ENCODE assay signal across 8 mouse cellular contexts in the genomic region with DNA sequence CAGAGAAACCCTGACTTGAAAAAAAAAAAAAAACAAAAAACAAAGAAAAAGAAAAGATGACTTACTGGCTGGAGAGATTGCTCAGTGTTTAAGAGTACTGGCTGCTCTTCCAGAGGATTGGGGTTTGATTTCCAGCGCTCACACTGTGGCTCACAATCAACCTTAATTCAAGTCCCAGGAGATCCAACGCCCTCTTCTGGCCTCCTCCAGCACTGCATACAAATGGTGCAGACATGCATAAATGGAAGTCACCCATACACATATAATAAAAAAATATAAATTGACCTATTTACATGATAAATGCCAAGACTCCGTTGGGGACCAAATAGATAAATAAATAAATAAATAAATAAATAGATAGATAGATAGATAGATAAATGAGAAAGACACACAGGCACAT. TPM values are rescaled to one million over a fixed set of nuclear protein-coding genes. Genes with fewer than 3 reads are reported as not detected.
A peak's percentile ranks its signal among the peaks of the same experiment; 100 is the strongest.
DNase-seq lines count a peak whose midpoint lies in the region; ATAC-seq and TF ChIP-seq lines count a peak whose summit lies in the region.

No protein-coding gene starts in this region.

- H3K9ac ChIP-seq in heart, embryonic 15.5 days = no peak overlapping the region
- H3K9ac ChIP-seq in embryonic facial prominence, embryonic 15.5 days = no peak overlapping the region
- H3K9ac ChIP-seq in limb, embryonic 15.5 days = no peak overlapping the region

- H3K36me3 ChIP-seq in heart, embryonic 15.5 days = peaks cover 12% of the 10 kb centered on the region
- H3K36me3 ChIP-seq in E14TG2a.4 (ENCODE audit: insufficient read depth, low read length) = peaks cover 47% of the 10 kb centered on the region
- peaks cover 23% of the 10 kb centered on the region for H3K36me3 ChIP-seq in embryonic facial prominence, embryonic 15.5 days
- H3K36me3 ChIP-seq in limb, embryonic 15.5 days = peaks cover 30% of the 10 kb centered on the region

- 58% methylated on average over 3 of the region's 3 CpGs for WGBS in heart, embryonic 15.5 days
- WGBS in embryonic facial prominence, embryonic 15.5 days = 70% methylated on average over 3 of the region's 3 CpGs
- 55% methylated on average over 3 of the region's 3 CpGs for WGBS in limb, embryonic 15.5 days

- no peak for ATAC-seq in heart, embryonic 15.5 days (replicated peaks; ENCODE audit: insufficient number of reproducible peaks, insufficient read depth, low FRiP score, low read depth)
- ATAC-seq in embryonic facial prominence, embryonic 15.5 days (ENCODE audit: insufficient number of reproducible peaks, low FRiP score, low TSS enrichment, low read depth) = no peak
- no peak for ATAC-seq in limb, embryonic 15.5 days (ENCODE audit: insufficient number of reproducible peaks, low FRiP score, low TSS enrichment, low read depth)
- no peak for ATAC-seq in erythroid progenitor cell, adult 5-6 weeks (replicated peaks; ENCODE audit: low FRiP score, poor library complexity, severe bottlenecking)

- peak overlapping the region; percentile 90 for H3K4me3 ChIP-seq in heart, embryonic 15.5 days
- peak overlapping the region; percentile 98 for H3K4me3 ChIP-seq in E14TG2a.4 (replicated peaks; ENCODE audit: low read length)
- peak overlapping the region; percentile 100 for H3K4me3 ChIP-seq in embryonic facial prominence, embryonic 15.5 days (replicated peaks)
- peak overlapping the region; percentile 100 for H3K4me3 ChIP-seq in limb, embryonic 15.5 days

- peak; percentile 69 for TF ChIP-seq CTCF in E14TG2a.4 (conservative IDR thresholded peaks at IDR 0.05; ENCODE audit: low read length)

- H3K27me3 ChIP-seq in heart, embryonic 15.5 days = peaks cover 10% of the 10 kb centered on the region; the same call in 1 of the 2 replicates
- no peaks in the 10 kb centered on the region for H3K27me3 ChIP-seq in E14TG2a.4 (ENCODE audit: insufficient read depth, low read length)
- no peaks in the 10 kb centered on the region for H3K27me3 ChIP-seq in embryonic facial prominence, embryonic 15.5 days
- no peaks in the 10 kb centered on the region; the same call in 1 of the 2 replicates for H3K27me3 ChIP-seq in limb, embryonic 15.5 days

- DNase-seq in heart, postnatal 36 days = no peak
- DNase-seq in right cerebral cortex, postnatal 4 days = no peak
- no peak for DNase-seq in frontal cortex, postnatal 36 days (ENCODE audit: low spot score in 2 of 2)

- H3K4me2 ChIP-seq in heart, embryonic 15.5 days = peak overlapping the region; percentile 79
- peak overlapping the region; percentile 80 for H3K4me2 ChIP-seq in embryonic facial prominence, embryonic 15.5 days (replicated peaks)
- no peak overlapping the region for H3K4me2 ChIP-seq in limb, embryonic 15.5 days

- intact Hi-C loops in heart, postnatal 36 days (cut with DNase I) = no loop called here

- H3K9me3 ChIP-seq in heart, embryonic 15.5 days (replicated peaks) = no peaks in the 10 kb centered on the region
- no peaks in the 10 kb centered on the region for H3K9me3 ChIP-seq in E14TG2a.4 (ENCODE audit: low read length)
- H3K9me3 ChIP-seq in embryonic facial prominence, embryonic 15.5 days (replicated peaks) = no peaks in the 10 kb centered on the region
- H3K9me3 ChIP-seq in limb, embryonic 15.5 days = no peaks in the 10 kb centered on the region

- H3K4me1 ChIP-seq in heart, embryonic 15.5 days (replicated peaks) = peaks cover 10% of the 10 kb centered on the region
- H3K4me1 ChIP-seq in E14TG2a.4 (replicated peaks; ENCODE audit: low read depth, low read length) = peaks cover 70% of the 10 kb centered on the region
- peaks cover 7% of the 10 kb centered on the region for H3K4me1 ChIP-seq in embryonic facial prominence, embryonic 15.5 days
- H3K4me1 ChIP-seq in limb, embryonic 15.5 days = peaks cover 9% of the 10 kb centered on the region

- no peak overlapping the region for H3K27ac ChIP-seq in heart, embryonic 15.5 days
- no peak overlapping the region for H3K27ac ChIP-seq in embryonic facial prominence, embryonic 15.5 days (replicated peaks)
- H3K27ac ChIP-seq in limb, embryonic 15.5 days = no peak overlapping the region

RNA-seq across cellular contexts. Expression of a gene that starts 1.4 kb away (rescaled TPM):
- 11.2 and 12.6 TPM in 2 replicates for polyA plus RNA-seq in heart, embryonic 15.5 days (2015; fragmentation: Nextera tagmentation; extraction: Ambion mirVana)
- 1 to 10 TPM; 7.1 to 8.0 TPM for total RNA-seq in heart, postnatal 36 days (2021)
- polyA plus RNA-seq in embryonic facial prominence, embryonic 15.5 days (2015; fragmentation: Nextera tagmentation; extraction: Ambion mirVana) = 12.5 and 13.4 TPM in 2 replicates
- 13.2 and 14.1 TPM in 2 replicates for polyA plus RNA-seq in limb, embryonic 15.5 days (2015; fragmentation: Nextera tagmentation; extraction: Ambion mirVana)
- 14.1 and 18.0 TPM in 2 replicates for total RNA-seq in erythroid progenitor cell, adult 5-6 weeks (2015; ENCODE audit: low replicate concordance)
- total RNA-seq in erythroid progenitor cell, adult 5-6 weeks (2017; ENCODE audit: low replicate concordance) = 6.3 and 7.6 TPM in 2 replicates

RNA-seq across cellular contexts. Expression of a gene that starts 1.4 kb away (rescaled TPM):
- 5.8 and 8.5 TPM in 2 replicates for polyA plus RNA-seq in heart, embryonic 15.5 days (2015; fragmentation: Nextera tagmentation; extraction: Ambion mirVana)
- total RNA-seq in heart, postnatal 36 days (2021) = 1 to 10 TPM; 3.7 to 4.1 TPM
- polyA plus RNA-seq in embryonic facial prominence, embryonic 15.5 days (2015; fragmentation: Nextera tagmentation; extraction: Ambion mirVana) = 11.8 TPM in 2 replicates
- polyA plus RNA-seq in limb, embryonic 15.5 days (2015; fragmentation: Nextera tagmentation; extraction: Ambion mirVana) = 10.8 and 11.0 TPM in 2 replicates
- 5.0 and 7.2 TPM in 2 replicates for total RNA-seq in erythroid progenitor cell, adult 5-6 weeks (2015; ENCODE audit: low replicate concordance)
- total RNA-seq in erythroid progenitor cell, adult 5-6 weeks (2017; ENCODE audit: low replicate concordance) = 0.61 and 5.3 TPM in 2 replicates

RNA-seq across cellular contexts. Expression of a gene that starts 14.2 kb away (rescaled TPM):
- polyA plus RNA-seq in heart, embryonic 15.5 days (2015; fragmentation: Nextera tagmentation; extraction: Ambion mirVana) = 1.8 and 2.6 TPM in 2 replicates
- 1 to 10 TPM; 4.3 to 5.8 TPM for total RNA-seq in heart, postnatal 36 days (2021)
- polyA plus RNA-seq in embryonic facial prominence, embryonic 15.5 days (2015; fragmentation: Nextera tagmentation; extraction: Ambion mirVana) = 6.1 and 6.7 TPM in 2 replicates
- 4.0 and 4.5 TPM in 2 replicates for polyA plus RNA-seq in limb, embryonic 15.5 days (2015; fragmentation: Nextera tagmentation; extraction: Ambion mirVana)
- 1.8 TPM in 1 of 2 replicates, not detected in the other for total RNA-seq in erythroid progenitor cell, adult 5-6 weeks (2015; ENCODE audit: low replicate concordance)
- 0.15 and 0.90 TPM in 2 replicates for total RNA-seq in erythroid progenitor cell, adult 5-6 weeks (2017; ENCODE audit: low replicate concordance)

RNA-seq across cellular contexts. Expression of a gene that starts 36.0 kb away (rescaled TPM):
- 44.8 and 46.2 TPM in 2 replicates for polyA plus RNA-seq in heart, embryonic 15.5 days (2015; fragmentation: Nextera tagmentation; extraction: Ambion mirVana)
- 10 to 100 TPM; 81.3 to 87.0 TPM for total RNA-seq in heart, postnatal 36 days (2021)
- polyA plus RNA-seq in embryonic facial prominence, embryonic 15.5 days (2015; fragmentation: Nextera tagmentation; extraction: Ambion mirVana) = 76.8 and 77.8 TPM in 2 replicates
- polyA plus RNA-seq in limb, embryonic 15.5 days (2015; fragmentation: Nextera tagmentation; extraction: Ambion mirVana) = 69.6 and 71.7 TPM in 2 replicates
- total RNA-seq in erythroid progenitor cell, adult 5-6 weeks (2015; ENCODE audit: low replicate concordance) = 28.1 and 73.5 TPM in 2 replicates
- 67.4 and 68.5 TPM in 2 replicates for total RNA-seq in erythroid progenitor cell, adult 5-6 weeks (2017; ENCODE audit: low replicate concordance)

RNA-seq across cellular contexts. Expression of a gene that starts 39.0 kb away (rescaled TPM):
- 74.3 and 77.9 TPM in 2 replicates for polyA plus RNA-seq in heart, embryonic 15.5 days (2015; fragmentation: Nextera tagmentation; extraction: Ambion mirVana)
- 10 to 100 TPM; 17.9 to 18.7 TPM for total RNA-seq in heart, postnatal 36 days (2021)
- 96.6 and 101 TPM in 2 replicates for polyA plus RNA-seq in embryonic facial prominence, embryonic 15.5 days (2015; fragmentation: Nextera tagmentation; extraction: Ambion mirVana)
- polyA plus RNA-seq in limb, embryonic 15.5 days (2015; fragmentation: Nextera tagmentation; extraction: Ambion mirVana) = 90.9 and 99.1 TPM in 2 replicates
- total RNA-seq in erythroid progenitor cell, adult 5-6 weeks (2015; ENCODE audit: low replicate concordance) = 20.2 and 23.9 TPM in 2 replicates
- total RNA-seq in erythroid progenitor cell, adult 5-6 weeks (2017; ENCODE audit: low replicate concordance) = 43.3 and 56.7 TPM in 2 replicates
